Mouse (Mus musculus) MEL (cell line): Measurements from ENCODE around the gene S100b. TPM values are rescaled to one million over a fixed set of nuclear protein-coding genes. Genes with fewer than 3 reads are reported as not detected.

Experiments
- DNase-seq: peaks from one replicate; pipeline ENCODE4 v3.0.0; 2011; ENCODE audit warnings: low read depth, low spot score
- H3K27ac ChIP-seq: 2 replicates; pipeline ENCODE4 v1.5.1; 2012; ENCODE audit warnings: low read depth, mild to moderate bottlenecking, control low read depth, low read length, moderate library complexity; ENCODE audit not compliant: control insufficient read depth
- H3K27me3 ChIP-seq, 2 experiments: fragments of 150-350 bp in 1 of 2; sonication (generic) in 1 of 2; 2 replicates each; pipeline ENCODE4 v1.6.1; 2012; ENCODE audit warnings: low read length in 2 of 2, mild to moderate bottlenecking in 2 of 2, improper control_type of control experiment in 1 of 2, moderate library complexity in 1 of 2; ENCODE audit not compliant: insufficient read depth in 2 of 2, control insufficient read depth in 1 of 2
- H3K36me3 ChIP-seq, 2 experiments: 2 replicates each; pipeline ENCODE4 v1.6.1; 2012 to 2014; ENCODE audit warnings: low read length in 2 of 2, improper control_type of control experiment in 1 of 2, inconsistent platforms in 1 of 2, mild to moderate bottlenecking in 1 of 2; ENCODE audit not compliant: insufficient read depth in 2 of 2, control insufficient read depth in 1 of 2
- H3K4me1 ChIP-seq, 2 experiments: fragments of 150-350 bp in 1 of 2; sonication (generic) in 1 of 2; 2 replicates each; pipeline ENCODE4 v1.6.1; 2012; ENCODE audit warnings: low read length in 2 of 2, improper control_type of control experiment in 1 of 2, mild to moderate bottlenecking in 1 of 2; ENCODE audit not compliant: insufficient read depth in 2 of 2, control insufficient read depth in 1 of 2
- H3K4me3 ChIP-seq, 2 experiments: fragments of 150-350 bp in 1 of 2; sonication (generic) in 1 of 2; 2 replicates each; pipeline ENCODE4 v1.5.1; 2012; ENCODE audit warnings: low read depth in 2 of 2, low read length in 2 of 2, mild to moderate bottlenecking in 2 of 2, moderate library complexity in 2 of 2, control low read depth in 1 of 2, improper control_type of control experiment in 1 of 2; ENCODE audit not compliant: control insufficient read depth in 1 of 2, insufficient read depth in 1 of 2
- H3K79me2 ChIP-seq: 2 replicates; pipeline ENCODE4 v1.6.1; 2012; ENCODE audit warnings: mild to moderate bottlenecking, low read length, moderate library complexity; ENCODE audit not compliant: control insufficient read depth, poor library complexity, insufficient read depth
- H3K9ac ChIP-seq: 2 replicates; pipeline ENCODE4 v1.6.1; 2012; ENCODE audit warnings: low read depth, mild to moderate bottlenecking, control low read depth, low read length, moderate library complexity; ENCODE audit not compliant: control insufficient read depth, poor library complexity, severe bottlenecking
- H3K9me3 ChIP-seq: fragments of 150-350 bp; sonication (generic); replicated peaks from 2 replicates; pipeline ENCODE4 v1.6.1; 2012; ENCODE audit warnings: mild to moderate bottlenecking, low read length, improper control_type of control experiment, moderate library complexity; ENCODE audit not compliant: insufficient read depth
- BHLHE40 ChIP-seq: IDR thresholded peaks from 2 replicates; pipeline ENCODE4 v1.6.1; 2012; ENCODE audit warnings: low read depth, mild to moderate bottlenecking, inconsistent platforms, low read length, improper control_type of control experiment, borderline replicate concordance
- CHD2 ChIP-seq: IDR thresholded peaks from 2 replicates; pipeline ENCODE4 v1.6.1; 2011; ENCODE audit warnings: low read length, improper control_type of control experiment
- CTCF ChIP-seq, 3 experiments: IDR thresholded peaks in 2 of 3; conservative IDR thresholded peaks in 1 of 3; 2 replicates each; pipeline ENCODE4 v1.5.1; 2011 to 2012; ENCODE audit warnings: low read length in 3 of 3, low read depth in 2 of 3, mild to moderate bottlenecking in 2 of 3, improper control_type of control experiment in 1 of 3, inconsistent platforms in 1 of 3, mixed read lengths in 1 of 3, moderate library complexity in 1 of 3; ENCODE audit not compliant: control insufficient read depth in 1 of 3, insufficient read depth in 1 of 3, poor library complexity in 1 of 3, severe bottlenecking in 1 of 3
- ELF1 ChIP-seq: IDR thresholded peaks from 2 replicates; pipeline ENCODE4 v1.6.1; 2014; ENCODE audit warnings: low read depth, mild to moderate bottlenecking, inconsistent platforms, low read length, improper control_type of control experiment, moderate library complexity
- EP300 ChIP-seq, 2 experiments: IDR thresholded peaks; 2 replicates each; pipeline ENCODE4 v1.6.1; 2011; ENCODE audit warnings: improper control_type of control experiment in 2 of 2, low read length in 2 of 2, low read depth in 1 of 2, mild to moderate bottlenecking in 1 of 2
- GABPA ChIP-seq: IDR thresholded peaks from 2 replicates; pipeline ENCODE4 v1.6.1; 2012; ENCODE audit warnings: low read depth, mild to moderate bottlenecking, inconsistent platforms, low read length, improper control_type of control experiment, moderate library complexity
- JUND ChIP-seq: IDR thresholded peaks from 2 replicates; pipeline ENCODE4 v1.6.1; 2011; ENCODE audit warnings: low read depth, mild to moderate bottlenecking, improper control_type of control experiment, low read length
- KAT2A ChIP-seq: conservative IDR thresholded peaks from 2 replicates; pipeline ENCODE4 v1.6.1; 2012; ENCODE audit warnings: low read depth, low read length, improper control_type of control experiment, inconsistent platforms
- MAZ ChIP-seq: IDR thresholded peaks from 2 replicates; pipeline ENCODE4 v1.6.1; 2012; ENCODE audit warnings: low read depth, mild to moderate bottlenecking, inconsistent platforms, low read length, improper control_type of control experiment
- MXI1 ChIP-seq: IDR thresholded peaks from 2 replicates; pipeline ENCODE4 v1.6.1; 2011; ENCODE audit warnings: mild to moderate bottlenecking, low read depth, low read length, improper control_type of control experiment
- MYC ChIP-seq: IDR thresholded peaks from 2 replicates; pipeline ENCODE4 v1.6.1; 2011; ENCODE audit warnings: low read depth, mild to moderate bottlenecking, low read length, improper control_type of control experiment, moderate library complexity
- RAD21 ChIP-seq: IDR thresholded peaks from 2 replicates; pipeline ENCODE4 v1.6.1; 2011; ENCODE audit warnings: mild to moderate bottlenecking, low read depth, low read length, improper control_type of control experiment
- RCOR1 ChIP-seq: IDR thresholded peaks from 2 replicates; pipeline ENCODE4 v1.6.1; 2012; ENCODE audit warnings: low read depth, mild to moderate bottlenecking, inconsistent platforms, low read length, improper control_type of control experiment
- SMC3 ChIP-seq: IDR thresholded peaks from 2 replicates; pipeline ENCODE4 v1.6.1; 2011; ENCODE audit warnings: low read depth, low read length, improper control_type of control experiment
- TBP ChIP-seq: IDR thresholded peaks from 2 replicates; pipeline ENCODE4 v1.8.0; 2011; ENCODE audit warnings: low read depth, low read length, improper control_type of control experiment
- TCF12 ChIP-seq: IDR thresholded peaks from 2 replicates; pipeline ENCODE4 v1.6.1; 2014; ENCODE audit warnings: low read depth, mild to moderate bottlenecking, inconsistent platforms, low read length, improper control_type of control experiment, moderate library complexity
- UBTF ChIP-seq: IDR thresholded peaks from 2 replicates; pipeline ENCODE4 v1.6.1; 2012; ENCODE audit warnings: low read depth, mild to moderate bottlenecking, inconsistent platforms, low read length, improper control_type of control experiment, moderate library complexity, borderline replicate concordance; ENCODE audit not compliant: insufficient read depth
- USF1 ChIP-seq: IDR thresholded peaks from 2 replicates; pipeline ENCODE4 v1.6.1; 2014; ENCODE audit warnings: low read depth, mild to moderate bottlenecking, inconsistent platforms, low read length, improper control_type of control experiment, moderate library complexity
- USF2 ChIP-seq, 2 experiments: IDR thresholded peaks; 2 replicates each; pipeline ENCODE4 v1.6.1; 2011 to 2012; ENCODE audit warnings: improper control_type of control experiment in 2 of 2, low read length in 2 of 2, borderline replicate concordance in 1 of 2, inconsistent platforms in 1 of 2, low read depth in 1 of 2, mild to moderate bottlenecking in 1 of 2; ENCODE audit not compliant: insufficient read depth in 1 of 2
- ZMIZ1 ChIP-seq: IDR thresholded peaks from 2 replicates; pipeline ENCODE4 v1.6.1; 2012; ENCODE audit warnings: low read depth, mild to moderate bottlenecking, inconsistent platforms, low read length, improper control_type of control experiment, moderate library complexity
- ZNF384 ChIP-seq: IDR thresholded peaks from 2 replicates; pipeline ENCODE4 v1.6.1; 2012; ENCODE audit warnings: low read depth, mild to moderate bottlenecking, inconsistent platforms, low read length, improper control_type of control experiment
- polyA plus RNA-seq, 2 experiments: library from polyadenylated mRNA; stranded (reverse) in 1 of 2; unstranded in 1 of 2; fragments of >175 nt in 1 of 2; fragments of >200 nt in 1 of 2; gene quantifications; 2 replicates each; pipeline versions ENCODE4 v1.2.1 to v1.2.4; 2012; ENCODE audit warnings: low replicate concordance in 2 of 2, low read depth in 1 of 2; ENCODE audit not compliant: insufficient read length in 2 of 2, insufficient read depth in 1 of 2, missing spikeins in 1 of 2
- total RNA-seq: library from RNA; depleted of rRNA; stranded (reverse); fragments of 300-350 nt; gene quantifications from 2 replicates; pipeline ENCODE4 v1.2.3, GENCODE M21; 2012

The S100b gene
- total and polyA plus RNA-seq, 3 experiments: not detected

DNA sequence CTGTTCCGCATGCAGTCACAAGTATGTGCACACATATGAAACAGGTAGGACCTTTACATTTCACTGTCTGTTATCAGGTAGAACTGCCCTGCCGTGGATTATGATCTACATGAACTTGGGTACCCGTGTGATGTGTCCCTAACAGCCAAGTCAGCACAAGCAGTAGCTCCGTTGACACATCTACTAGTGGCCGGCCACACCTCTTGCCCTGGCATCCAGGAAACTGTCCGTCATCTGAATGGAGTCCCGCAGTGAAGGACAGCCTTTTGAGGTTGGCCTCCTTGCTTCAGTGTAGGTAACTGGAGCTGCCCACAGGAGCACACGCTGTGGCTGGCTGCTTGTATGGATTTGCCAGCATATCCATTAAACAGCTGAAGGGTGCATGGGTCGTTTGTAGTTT is 35.4 kb upstream of the S100b start:
- H3K4me3 ChIP-seq: no peak overlapping the region
- no peaks in the 10 kb centered on the region for H3K4me1 ChIP-seq
- no peaks in the 10 kb centered on the region for H3K36me3 ChIP-seq
- no peak for DNase-seq
- no peak overlapping the region for H3K27ac ChIP-seq
- H3K79me2 ChIP-seq: no peaks in the 10 kb centered on the region
- H3K27me3 ChIP-seq: no peaks in the 10 kb centered on the region
- TF ChIP-seq USF1: no peak
- no peak for TF ChIP-seq TBP
- TF ChIP-seq RAD21: no peak
- no peak for TF ChIP-seq KAT2A
- no peak for TF ChIP-seq ELF1
- no peak for TF ChIP-seq MAZ
- no peak for TF ChIP-seq JUND
- TF ChIP-seq RCOR1: no peak
- no peak for TF ChIP-seq EP300 (IDR thresholded peaks at IDR 0.05; ENCODE audit: low read depth in 1 of 2, low read length in 2 of 2)
- TF ChIP-seq SMC3: no peak
- no peak for TF ChIP-seq BHLHE40
- TF ChIP-seq, all 39 proteins: peak for 0
- no peak overlapping the region for H3K9ac ChIP-seq
- H3K9me3 ChIP-seq: no peaks in the 10 kb centered on the region

DNA sequence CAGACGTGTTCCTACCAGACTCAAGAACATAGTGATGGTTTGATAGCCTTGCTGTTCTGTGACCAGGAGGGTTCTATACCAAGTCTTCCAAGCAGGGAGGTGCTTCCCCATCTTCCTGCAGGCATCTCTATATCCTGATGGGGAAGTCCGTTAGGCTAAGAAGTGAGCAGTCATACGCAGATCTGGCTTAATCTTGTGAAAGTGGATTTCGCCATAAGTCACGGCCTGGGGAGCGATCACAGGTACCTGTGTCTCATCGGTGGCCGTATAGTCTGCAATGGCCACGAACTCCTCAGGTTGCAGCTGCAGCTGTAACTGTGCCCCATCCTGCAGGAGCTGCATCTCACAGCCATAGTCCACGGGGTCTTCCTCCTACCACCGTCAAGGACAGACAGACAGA is 27.7 kb upstream of the S100b start:
- Histone ChIP-seq H3K9me3 (no peaks in the 10 kb centered on the region), H3K36me3 (no peaks in the 10 kb centered on the region), H3K27ac (no peak overlapping the region), H3K79me2 (no peaks in the 10 kb centered on the region), H3K9ac (no peak overlapping the region), H3K27me3 (no peaks in the 10 kb centered on the region), H3K4me3 (no peak overlapping the region), H3K4me1 (no peaks in the 10 kb centered on the region)
- DNase-seq: no peak
- TF ChIP-seq ZNF384 (no peak), CTCF (IDR thresholded peaks at IDR 0.05 in 2 of 3, conservative IDR thresholded peaks at IDR 0.05 in 1 of 3; ENCODE audit: control insufficient read depth in 1 of 3, insufficient read depth in 1 of 3, low read depth in 2 of 3, low read length in 3 of 3, poor library complexity in 1 of 3, severe bottlenecking in 1 of 3) (no peak), RCOR1 (no peak), TCF12 (no peak), ZMIZ1 (no peak), MXI1 (no peak), TBP (no peak), UBTF (no peak), SMC3 (no peak), CHD2 (no peak), USF1 (no peak), MYC (no peak), BHLHE40 (no peak), USF2 (IDR thresholded peaks at IDR 0.05; ENCODE audit: borderline replicate concordance in 1 of 2, insufficient read depth in 1 of 2, low read depth in 1 of 2, low read length in 2 of 2) (no peak), GABPA (no peak), KAT2A (no peak), RAD21 (no peak)
